Mouse (Mus musculus) kidney, embryonic 14.5 days (tissue): ENCODE results near the gene Nfkb1. TPM values are rescaled to one million over a fixed set of nuclear protein-coding genes. Genes with fewer than 3 reads are reported as not detected.
A peak's percentile ranks its signal among the peaks of the same experiment; 100 is the strongest.

Experiments used
- ATAC-seq: fragments of 200-750 bp; cut with Nextera tagmentation; 2 replicates; pipeline ENCODE4 v1.8.0; 2017; ENCODE audit warnings: moderate number of reproducible peaks, mild to moderate bottlenecking, moderate TSS enrichment, moderate library complexity; ENCODE audit not compliant: low FRiP score, low TSS enrichment
- H3K27ac ChIP-seq: fragments of 300-500 bp; sonication (generic); 2 replicates; pipeline ENCODE4 v1.5.1; 2014; ENCODE audit warnings: low read depth, mild to moderate bottlenecking, low read length, moderate library complexity, mixed read lengths
- H3K27me3 ChIP-seq: fragments of 300-500 bp; sonication (generic); 2 replicates; pipeline ENCODE4 v1.6.1; 2014; ENCODE audit warnings: mild to moderate bottlenecking, low read length; ENCODE audit not compliant: control insufficient read depth, insufficient read depth
- H3K36me3 ChIP-seq: fragments of 300-500 bp; sonication (generic); 2 replicates; pipeline ENCODE4 v1.6.1; 2014; ENCODE audit warnings: low read length, mixed read lengths; ENCODE audit not compliant: control insufficient read depth, insufficient read depth
- H3K4me1 ChIP-seq: fragments of 300-500 bp; sonication (generic); 2 replicates; pipeline ENCODE4 v1.6.1; 2014; ENCODE audit warnings: low read length, mixed read lengths; ENCODE audit not compliant: control insufficient read depth, insufficient read depth
- H3K4me2 ChIP-seq: fragments of 300-500 bp; sonication (generic); replicated peaks from 2 replicates; pipeline ENCODE4 v1.6.1; 2014; ENCODE audit warnings: low read depth, mild to moderate bottlenecking, low read length
- H3K4me3 ChIP-seq: fragments of 300-500 bp; sonication (generic); 2 replicates; pipeline ENCODE4 v1.5.1; 2014; ENCODE audit warnings: mild to moderate bottlenecking, low read length
- H3K9ac ChIP-seq: fragments of 300-500 bp; sonication (generic); 2 replicates; pipeline ENCODE4 v1.6.1; 2014; ENCODE audit warnings: low read depth, mild to moderate bottlenecking, low read length, moderate library complexity
- H3K9me3 ChIP-seq: fragments of 300-500 bp; sonication (generic); 2 replicates; pipeline ENCODE4 v1.6.1; 2016; ENCODE audit warnings: low read length; ENCODE audit not compliant: control insufficient read depth
- WGBS: fragments of 180-500 bp; shearing (Covaris S2); extraction: QIAGEN DNeasy Blood & Tissue Kit; methylation state at CpG from one replicate; pipeline ENCODE4 v1.1.7; 2014; 5-methylcytosine and 5-hydroxymethylcytosine counted together
- polyA plus RNA-seq: library from polyadenylated mRNA; unstranded; fragments of >200 nt; fragmentation: Nextera tagmentation; extraction: Ambion mirVana; gene quantifications from 2 replicates; pipeline ENCODE4 v1.2.1, GENCODE M21; 2014

The Nfkb1 gene
- 19.7 and 25.1 TPM in 2 replicates for polyA plus RNA-seq

- Histone ChIP-seq H3K36me3 (no peaks in the 10 kb centered on the region), H3K4me3 (peak within 1 kb of the TSS; percentile 84), H3K9me3 (no peaks in the 10 kb centered on the region), H3K27me3 (0 out of 2 replicates have a peak, but pooled peaks cover 4% of the 10 kb centered on the region), H3K4me1 (peaks cover 18% of the 10 kb centered on the region; the same call in 1 of the 2 replicates), H3K9ac (peak within 1 kb of the TSS; percentile 96), H3K4me2 (peak within 1 kb of the TSS; percentile 88), H3K27ac (peak within 1 kb of the TSS; percentile 93)
- peak; percentile 87 for ATAC-seq
- WGBS = under 1% methylated on average over 70 of the region's 102 CpGs
These were observed at the start of gene Nfkb1 for GRCm38 (mm10) chr3:135691191-135692131. Gene Nfkb1 (minus strand): TSS chr3:135691547.

DNA sequence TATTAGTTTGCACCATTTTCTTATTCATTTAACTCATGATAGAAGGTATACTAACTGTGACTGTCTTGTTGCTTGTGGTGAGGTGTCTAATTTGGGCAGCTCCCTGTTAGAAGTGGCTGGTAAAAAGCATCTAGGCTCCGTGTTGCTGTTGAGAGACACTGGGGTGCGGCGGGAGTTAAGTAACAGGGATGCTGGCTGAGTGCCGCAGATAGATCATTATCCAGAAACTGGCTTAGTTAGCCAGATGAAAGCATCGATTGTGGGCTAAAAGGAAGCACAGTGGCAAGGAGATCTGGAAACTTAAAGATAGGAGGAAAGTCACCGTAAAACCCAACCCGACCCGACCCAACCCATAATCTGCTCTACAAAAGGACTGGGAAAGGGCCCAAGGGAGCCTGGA lies 49.4 kb upstream of the Nfkb1 start:
- Histone ChIP-seq H3K4me2 (no peak overlapping the region), H3K27me3 (no peaks in the 10 kb centered on the region), H3K36me3 (no peaks in the 10 kb centered on the region), H3K4me1 (no peaks in the 10 kb centered on the region), H3K4me3 (no peak overlapping the region), H3K9me3 (no peaks in the 10 kb centered on the region), H3K27ac (no peak overlapping the region), H3K9ac (no peak overlapping the region)
- no peak for ATAC-seq
- WGBS = 74% methylated on average over 8 of the region's 8 CpGs

DNA sequence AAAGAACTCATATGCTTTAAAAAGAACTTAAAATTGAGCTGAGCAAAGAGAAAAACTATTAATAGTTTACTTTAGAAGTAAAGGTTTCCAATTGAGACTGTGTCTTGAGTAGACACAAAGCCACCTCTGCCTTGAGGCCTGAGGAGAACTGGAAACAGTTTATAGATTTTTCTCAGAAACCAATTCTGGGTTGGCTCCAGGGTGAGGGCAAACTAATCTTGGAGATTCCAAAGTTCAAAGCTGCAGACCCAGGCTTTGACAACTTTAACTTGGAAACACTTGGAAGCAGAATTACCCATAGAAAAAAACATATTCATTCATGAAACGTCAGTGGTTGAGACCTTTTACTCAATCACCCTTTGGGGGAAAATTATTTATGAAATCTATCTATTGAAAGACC lies 43.4 kb upstream of the Nfkb1 start:
- no peak overlapping the region for H3K27ac ChIP-seq
- H3K27me3 ChIP-seq = no peaks in the 10 kb centered on the region
- no peaks in the 10 kb centered on the region for H3K9me3 ChIP-seq
- no peak overlapping the region for H3K4me3 ChIP-seq
- 84% methylated on average over 1 of the region's 1 CpGs for WGBS
- H3K36me3 ChIP-seq = no peaks in the 10 kb centered on the region
- no peak overlapping the region for H3K9ac ChIP-seq
- no peak overlapping the region for H3K4me2 ChIP-seq
- no peaks in the 10 kb centered on the region for H3K4me1 ChIP-seq
- no peak for ATAC-seq

DNA sequence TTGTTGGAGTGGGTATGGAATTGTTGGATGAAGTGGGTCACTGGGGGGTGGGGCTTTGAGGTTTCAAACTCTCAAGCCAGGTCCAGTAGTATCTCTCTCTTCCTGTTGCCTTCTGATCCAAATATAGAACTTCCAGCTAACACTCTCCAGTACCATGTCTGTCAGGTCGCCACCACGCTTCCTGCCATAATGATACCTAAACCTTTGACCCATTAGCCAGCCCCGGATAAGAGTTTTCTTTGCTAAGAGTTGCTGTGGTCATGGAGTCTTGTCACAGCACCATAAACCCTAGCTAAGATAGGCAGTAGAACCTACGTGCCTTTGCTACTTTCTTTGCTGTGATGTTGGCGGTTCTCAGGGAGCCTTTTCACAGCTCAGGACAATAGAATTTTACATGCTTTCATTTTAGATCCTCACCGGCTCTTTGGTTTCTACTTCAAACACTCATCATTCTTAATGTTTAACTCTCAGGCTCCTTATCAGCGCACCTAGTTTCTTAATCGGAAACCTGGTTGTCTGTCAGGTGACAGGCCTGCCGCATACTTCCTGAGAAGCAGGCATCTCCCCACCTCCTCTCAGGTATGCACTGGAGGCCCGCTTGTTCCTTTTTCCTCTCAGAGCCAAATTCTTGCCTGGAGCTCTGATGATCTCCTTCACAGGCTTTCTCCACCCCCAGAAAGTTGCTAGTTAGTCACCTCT lies 41.5 kb upstream of the Nfkb1 start:
- WGBS = 82% methylated on average over 10 of the region's 10 CpGs
- Histone ChIP-seq H3K4me2 (no peak overlapping the region), H3K9me3 (no peaks in the 10 kb centered on the region), H3K4me3 (no peak overlapping the region), H3K27me3 (no peaks in the 10 kb centered on the region), H3K27ac (no peak overlapping the region), H3K9ac (no peak overlapping the region), H3K36me3 (no peaks in the 10 kb centered on the region), H3K4me1 (no peaks in the 10 kb centered on the region)
- ATAC-seq = 0 out of 2 replicates have a peak, but pooled peaks have one; percentile 33

DNA sequence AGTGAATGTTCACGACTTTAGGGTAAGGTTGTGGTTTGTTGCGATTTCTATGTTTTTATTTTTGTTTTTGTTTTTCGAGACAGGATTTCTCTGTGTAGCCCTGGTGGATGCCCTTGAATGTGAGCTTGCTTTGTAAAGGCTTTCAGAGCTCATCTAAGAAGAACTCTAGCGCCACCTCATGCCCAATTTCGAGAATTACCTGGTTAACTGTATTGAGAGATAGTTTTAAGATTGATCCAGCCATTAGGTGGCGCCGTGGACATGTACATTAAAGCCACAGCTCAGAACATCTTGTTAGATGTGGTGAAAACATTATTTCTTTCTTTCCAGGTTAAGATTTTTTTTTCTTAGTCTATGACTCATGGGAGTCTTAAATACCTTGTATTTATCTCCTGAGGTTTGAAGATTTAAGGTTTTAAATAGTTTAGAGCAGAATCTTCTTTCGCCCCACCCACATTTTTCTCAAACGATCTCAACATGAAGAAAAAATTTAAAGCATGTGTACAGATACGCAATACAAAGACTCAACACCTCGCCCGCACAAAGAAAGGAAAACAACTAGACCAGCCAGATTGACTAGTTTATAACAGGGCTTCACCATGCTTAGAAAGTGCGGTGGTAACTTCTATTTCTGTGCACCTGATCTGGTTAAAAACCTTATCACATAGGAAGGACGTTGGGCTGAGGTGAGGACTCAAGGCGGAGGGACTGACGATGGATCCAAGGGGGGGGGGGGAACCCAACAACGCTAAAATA lies 40.1 kb upstream of the Nfkb1 start:
- H3K9ac ChIP-seq = no peak overlapping the region
- H3K4me1 ChIP-seq = no peaks in the 10 kb centered on the region
- no peak overlapping the region for H3K27ac ChIP-seq
- no peak overlapping the region for H3K4me2 ChIP-seq
- H3K36me3 ChIP-seq = no peaks in the 10 kb centered on the region
- H3K4me3 ChIP-seq = no peak overlapping the region
- ATAC-seq = peak; percentile 73; the same call in 1 of the 2 replicates
- WGBS = 35% methylated on average over 17 of the region's 17 CpGs
- H3K9me3 ChIP-seq = no peaks in the 10 kb centered on the region
- no peaks in the 10 kb centered on the region for H3K27me3 ChIP-seq

GRCm38 (mm10) chr3:135730790-135731189 lies 39.4 kb upstream of the Nfkb1 start:
- Histone ChIP-seq H3K9me3 (no peaks in the 10 kb centered on the region), H3K4me3 (no peak overlapping the region), H3K27me3 (no peaks in the 10 kb centered on the region), H3K4me1 (no peaks in the 10 kb centered on the region), H3K27ac (no peak overlapping the region), H3K4me2 (no peak overlapping the region), H3K9ac (no peak overlapping the region), H3K36me3 (no peaks in the 10 kb centered on the region)
- 57% methylated on average over 9 of the region's 9 CpGs for WGBS
- peak; percentile 60 for ATAC-seq

DNA sequence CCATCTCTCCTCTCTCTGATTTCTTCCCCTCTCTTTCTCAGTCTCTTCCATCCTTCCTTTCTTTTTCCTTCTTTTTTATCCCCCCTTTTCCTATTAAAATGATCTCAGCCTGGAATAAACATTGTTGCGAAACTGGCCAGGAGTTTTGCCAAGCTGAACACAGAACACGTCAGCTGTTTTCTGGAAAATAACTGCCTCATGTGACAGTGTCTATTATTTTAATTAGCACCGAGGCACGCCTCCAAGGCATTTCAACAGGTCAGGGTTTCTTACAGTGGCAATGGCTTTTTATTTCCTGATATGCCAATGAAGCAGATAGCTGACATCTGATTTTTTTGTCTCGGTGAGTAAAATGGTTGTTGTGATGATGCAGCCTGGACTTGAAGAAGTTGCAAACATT lies 38.2 kb upstream of the Nfkb1 start:
- WGBS = 69% methylated on average over 5 of the region's 5 CpGs
- Histone ChIP-seq H3K4me1 (no peaks in the 10 kb centered on the region), H3K9ac (no peak overlapping the region), H3K27ac (no peak overlapping the region), H3K27me3 (no peaks in the 10 kb centered on the region), H3K4me2 (no peak overlapping the region), H3K9me3 (no peaks in the 10 kb centered on the region), H3K4me3 (no peak overlapping the region), H3K36me3 (no peaks in the 10 kb centered on the region)
- ATAC-seq = no peak

- H3K4me2 ChIP-seq = no peak overlapping the region
- H3K9ac ChIP-seq = no peak overlapping the region
- no peaks in the 10 kb centered on the region for H3K27me3 ChIP-seq
- 74% methylated on average over 6 of the region's 6 CpGs for whole genome bisulfite sequencing
- no peaks in the 10 kb centered on the region for H3K4me1 ChIP-seq
- no peak overlapping the region for H3K27ac ChIP-seq
- H3K9me3 ChIP-seq = no peaks in the 10 kb centered on the region
- H3K36me3 ChIP-seq = no peaks in the 10 kb centered on the region
- ATAC-seq = no peak
- H3K4me3 ChIP-seq = no peak overlapping the region
These were observed 37.6 kb upstream of the Nfkb1 start for GRCm38 (mm10) chr3:135728900-135729299.
